Mouse (Mus musculus) adrenal gland, adult 2 months (tissue): Measurements from ENCODE around the gene Crat. TPM values are rescaled to one million over a fixed set of nuclear protein-coding genes. Genes with fewer than 3 reads are reported as not detected.

Experiments
- DNase-seq: peaks from one replicate; pipeline ENCODE4 v3.0.0; 2021
- polyA plus RNA-seq: library from polyadenylated mRNA; depleted of rRNA; stranded (reverse); fragments of >200 nt; gene quantifications from 2 replicates; pipeline ENCODE4 v1.2.3, GENCODE M21; 2012
- total RNA-seq, 2 experiments: library from RNA; stranded (reverse); gene quantifications; 2 replicates each; pipeline ENCODE4 v1.2.3; 2021

Gene Crat
- total and polyA plus RNA-seq, 3 experiments, result 216 to 326 (median 274) TPM

- DNase-seq, result no peak
Observed at GRCm38 (mm10) chr2:30407778-30408177, 7.8 kb downstream of the Crat start.

GRCm38 (mm10) chr2:30407221-30407620 lies 8.4 kb downstream of the Crat start:
- no peak for DNase-seq

GRCm38 (mm10) chr2:30403870-30404269 lies 11.7 kb downstream of the Crat start:
- no peak for DNase-seq

- DNase-seq, result no peak
Observed at GRCm38 (mm10) chr2:30402843-30403242, 12.8 kb downstream of the Crat start.

- no peak for DNase-seq
Observed at GRCm38 (mm10) chr2:30402351-30402826, 13.2 kb downstream of the Crat start.

- DNase-seq, result no peak
Observed at GRCm38 (mm10) chr2:30401581-30401980, 14.0 kb downstream of the Crat start.

GRCm38 (mm10) chr2:30399191-30400171 lies 16.1 kb downstream of the Crat start:
- DNase-seq, result no peak

GRCm38 (mm10) chr2:30397986-30398512 lies 17.6 kb downstream of the Crat start:
- DNase-seq, result no peak

- DNase-seq, result no peak
Observed at GRCm38 (mm10) chr2:30396246-30396645, 19.4 kb downstream of the Crat start.

GRCm38 (mm10) chr2:30395757-30396156 lies 19.9 kb downstream of the Crat start:
- DNase-seq, result no peak

GRCm38 (mm10) chr2:30393370-30393656 lies 22.3 kb downstream of the Crat start:
- no peak for DNase-seq

GRCm38 (mm10) chr2:30392577-30393369 lies 22.8 kb downstream of the Crat start:
- DNase-seq, result peak; percentile 91

GRCm38 (mm10) chr2:30392114-30392576 lies 23.5 kb downstream of the Crat start, which contains the start of gene Dolpp1:
Gene Dolpp1, plus strand, starts transcription at chr2:30392254.
- peak; percentile 98 for DNase-seq

- DNase-seq, result no peak
Observed at GRCm38 (mm10) chr2:30389000-30389399, 26.6 kb downstream of the Crat start.

- DNase-seq, result no peak
Observed at GRCm38 (mm10) chr2:30386913-30387312, 28.7 kb downstream of the Crat start.

- no peak for DNase-seq
Observed at GRCm38 (mm10) chr2:30385591-30385990, 30.0 kb downstream of the Crat start.

GRCm38 (mm10) chr2:30384814-30385213 lies 30.8 kb downstream of the Crat start:
- DNase-seq, result no peak

- DNase-seq, result peak; percentile 58
Observed at GRCm38 (mm10) chr2:30381377-30381725, 34.3 kb downstream of the Crat start.

GRCm38 (mm10) chr2:30380564-30381376 lies 34.8 kb downstream of the Crat start:
- no peak for DNase-seq

GRCm38 (mm10) chr2:30379307-30379706 lies 36.3 kb downstream of the Crat start:
- DNase-seq, result no peak

GRCm38 (mm10) chr2:30377721-30378120 lies 37.9 kb downstream of the Crat start:
- no peak for DNase-seq

GRCm38 (mm10) chr2:30375893-30376292 lies 39.7 kb downstream of the Crat start:
- DNase-seq, result no peak
